Mouse (Mus musculus) CD8-positive naive resting alpha-beta T cell, adult 2 months (primary cell): ENCODE measurements at regions not wholly inside any gene's neighbourhood (a gene's known extent, or its start where the extent isn't known, plus 50 kb on each side); places are given as distances from the start of the nearest gene placed in this dataset.

Experiments
- DNase-seq, 2 experiments: peaks; one replicate each; pipeline ENCODE4 v3.0.0; 2022; ENCODE audit warnings: low read depth in 2 of 2, low spot score in 2 of 2

GRCm38 (mm10) chr9:116511450-116511849 is 336.3 kb upstream of the Tgfbr2 start:
- peak in 1 of 2 experiments; percentile 4 for DNase-seq

- no peak for DNase-seq
Observed at GRCm38 (mm10) chr9:116507756-116508155, 332.6 kb upstream of the Tgfbr2 start.

- DNase-seq: no peak
Observed at GRCm38 (mm10) chr9:116502831-116503230, 327.7 kb upstream of the Tgfbr2 start.

- DNase-seq: no peak
Observed at GRCm38 (mm10) chr9:116500951-116501350, 325.8 kb upstream of the Tgfbr2 start.

- DNase-seq: no peak
Observed at GRCm38 (mm10) chr9:116491227-116491626, 316.1 kb upstream of the Tgfbr2 start.

- DNase-seq: peak in 1 of 2 experiments; percentile 18
Observed at GRCm38 (mm10) chr9:116489787-116490186, 314.6 kb upstream of the Tgfbr2 start.

GRCm38 (mm10) chr9:116489273-116489672 is 314.1 kb upstream of the Tgfbr2 start:
- DNase-seq: no peak

- DNase-seq: no peak
Observed at GRCm38 (mm10) chr9:116477309-116477708, 302.1 kb upstream of the Tgfbr2 start.

GRCm38 (mm10) chr9:116475206-116475955 is 300.2 kb upstream of the Tgfbr2 start:
- no peak for DNase-seq

GRCm38 (mm10) chr9:116472855-116473254 is 297.7 kb upstream of the Tgfbr2 start:
- DNase-seq: no peak

- no peak for DNase-seq
Observed at GRCm38 (mm10) chr9:116468569-116469250, 293.6 kb upstream of the Tgfbr2 start.

GRCm38 (mm10) chr9:116466336-116466735 is 291.2 kb upstream of the Tgfbr2 start:
- DNase-seq: no peak

- DNase-seq: no peak
Observed at GRCm38 (mm10) chr9:116464626-116465025, 289.5 kb upstream of the Tgfbr2 start.

- DNase-seq: no peak
Observed at GRCm38 (mm10) chr9:116462232-116462631, 287.1 kb upstream of the Tgfbr2 start.

- no peak for DNase-seq
Observed at GRCm38 (mm10) chr9:116460022-116460421, 284.9 kb upstream of the Tgfbr2 start.

GRCm38 (mm10) chr9:116452050-116452449 is 276.9 kb upstream of the Tgfbr2 start:
- no peak for DNase-seq

- DNase-seq: no peak
Observed at GRCm38 (mm10) chr9:116450829-116451228, 275.7 kb upstream of the Tgfbr2 start.

GRCm38 (mm10) chr9:116447734-116448133 is 272.6 kb upstream of the Tgfbr2 start:
- no peak for DNase-seq

GRCm38 (mm10) chr9:116438580-116438979 is 263.4 kb upstream of the Tgfbr2 start:
- no peak for DNase-seq

GRCm38 (mm10) chr9:116434414-116434813 is 259.3 kb upstream of the Tgfbr2 start:
- no peak for DNase-seq

- no peak for DNase-seq
Observed at GRCm38 (mm10) chr9:116429061-116429460, 253.9 kb upstream of the Tgfbr2 start.

- no peak for DNase-seq
Observed at GRCm38 (mm10) chr9:116428475-116428874, 253.3 kb upstream of the Tgfbr2 start.

- no peak for DNase-seq
Observed at GRCm38 (mm10) chr9:116427278-116427677, 252.1 kb upstream of the Tgfbr2 start.
